Mouse (Mus musculus) liver, adult 2 months (tissue): ENCODE data around the gene Kdelr1. TPM values are rescaled to one million over a fixed set of nuclear protein-coding genes. Genes with fewer than 3 reads are reported as not detected.

ENCODE experiments used
- DNase-seq: peaks from one replicate; pipeline ENCODE4 v3.0.0-alpha.2; 2011; ENCODE audit warnings: low read depth, low spot score; ENCODE audit errors: extremely low read depth
- H3K27ac ChIP-seq: fragments of 200-500 bp; replicated peaks from 2 replicates; pipeline ENCODE4 v1.5.1; 2012; ENCODE audit warnings: low read depth, mild to moderate bottlenecking, control low read depth, inconsistent platforms, low read length; ENCODE audit not compliant: insufficient read depth
- H3K27me3 ChIP-seq: fragments of 200-500 bp; 2 replicates; pipeline ENCODE4 v1.6.1; 2012; ENCODE audit warnings: mild to moderate bottlenecking, moderate library complexity, low read length, inconsistent platforms; ENCODE audit not compliant: control insufficient read depth, insufficient read depth
- H3K36me3 ChIP-seq: fragments of 200-500 bp; 2 replicates; pipeline ENCODE4 v1.6.1; 2012; ENCODE audit warnings: low read length, inconsistent platforms; ENCODE audit not compliant: control insufficient read depth, insufficient read depth
- H3K4me1 ChIP-seq: fragments of 200-500 bp; 2 replicates; pipeline ENCODE4 v1.6.1; 2011; ENCODE audit warnings: low read length; ENCODE audit not compliant: control insufficient read depth, insufficient read depth
- H3K4me3 ChIP-seq: fragments of 200-500 bp; 2 replicates; pipeline ENCODE4 v1.5.1; 2011; ENCODE audit warnings: low read depth, mild to moderate bottlenecking, control low read depth, low read length, moderate library complexity; ENCODE audit not compliant: insufficient read depth
- H3K79me2 ChIP-seq: fragments of 200-500 bp; 2 replicates; pipeline ENCODE4 v1.6.1; 2012; ENCODE audit warnings: inconsistent platforms, mild to moderate bottlenecking, low read length, moderate library complexity; ENCODE audit not compliant: control insufficient read depth, insufficient read depth
- H3K9ac ChIP-seq: fragments of 200-500 bp; 2 replicates; pipeline ENCODE4 v1.6.1; 2012; ENCODE audit warnings: low read depth, mild to moderate bottlenecking, control low read depth, inconsistent platforms, low read length
- CTCF ChIP-seq: fragments of 200-500 bp; IDR thresholded peaks from 2 replicates; pipeline ENCODE4 v1.5.1; 2011; ENCODE audit warnings: low read depth, low read length, control low read depth
- POLR2A ChIP-seq: fragments of 200-500 bp; IDR thresholded peaks from 2 replicates; pipeline ENCODE4 v1.6.1; 2011; ENCODE audit warnings: low read length, control low read depth; ENCODE audit not compliant: insufficient read depth; ENCODE audit errors: extremely low read depth
- WGBS: fragments of 180-500 bp; shearing (Covaris S2); methylation state at CpG from one replicate; pipeline ENCODE4 v1.1.7; 2018; 5-methylcytosine and 5-hydroxymethylcytosine counted together
- polyA plus RNA-seq: library from polyadenylated mRNA; depleted of rRNA; stranded (reverse); fragments of >200 nt; gene quantifications from 2 replicates; pipeline ENCODE4 v1.2.3, GENCODE M21; 2012
- total RNA-seq: library from RNA; depleted of rRNA; stranded (reverse); fragments of >200 nt; gene quantifications from 2 replicates; pipeline ENCODE4 v1.2.3, GENCODE M21; 2014

Gene Kdelr1
- total and polyA plus RNA-seq, 2 experiments = 68.9 to 253 TPM

- Histone ChIP-seq H3K36me3 (peaks cover 5% of the 10 kb centered on the region; the same call in 1 of the 2 replicates), H3K4me3 (no peak overlapping the region), H3K4me1 (no peaks in the 10 kb centered on the region), H3K9ac (no peak overlapping the region), H3K27me3 (no peaks in the 10 kb centered on the region), H3K79me2 (no peaks in the 10 kb centered on the region), H3K27ac (no peak overlapping the region)
- no peak for TF ChIP-seq POLR2A
- no peak for TF ChIP-seq CTCF
- DNase-seq = no peak
- WGBS = 97% methylated on average over 5 of the region's 5 CpGs
These were observed 42.4 kb downstream of the Kdelr1 start for GRCm38 (mm10) chr7:45915011-45915410.

- DNase-seq = no peak
- H3K79me2 ChIP-seq = no peaks in the 10 kb centered on the region
- H3K9ac ChIP-seq = peak overlapping the region; percentile 16; the same call in 1 of the 2 replicates
- no peaks in the 10 kb centered on the region for H3K4me1 ChIP-seq
- WGBS = 72% methylated on average over 26 of the region's 26 CpGs
- peaks cover 5% of the 10 kb centered on the region; the same call in 1 of the 2 replicates for H3K36me3 ChIP-seq
- no peak overlapping the region for H3K27ac ChIP-seq
- TF ChIP-seq POLR2A = no peak
- no peak for TF ChIP-seq CTCF
- H3K4me3 ChIP-seq = peak overlapping the region; percentile 29; the same call in 1 of the 2 replicates
- no peaks in the 10 kb centered on the region for H3K27me3 ChIP-seq
These were observed 43.8 kb downstream of the Kdelr1 start for GRCm38 (mm10) chr7:45916056-45917003.

- H3K27me3 ChIP-seq = no peaks in the 10 kb centered on the region
- no peak overlapping the region for H3K4me3 ChIP-seq
- H3K4me1 ChIP-seq = no peaks in the 10 kb centered on the region
- no peaks in the 10 kb centered on the region for H3K79me2 ChIP-seq
- no peak overlapping the region for H3K27ac ChIP-seq
- 69% methylated on average over 13 of the region's 13 CpGs for WGBS
- H3K9ac ChIP-seq = no peak overlapping the region
- peaks cover 2% of the 10 kb centered on the region; the same call in 1 of the 2 replicates for H3K36me3 ChIP-seq
- TF ChIP-seq POLR2A (no peak), CTCF (no peak)
- DNase-seq = no peak
These were observed 44.6 kb downstream of the Kdelr1 start for GRCm38 (mm10) chr7:45917004-45917704.

GRCm38 (mm10) chr7:45917926-45918325, 45.4 kb downstream of the Kdelr1 start:
- no peak overlapping the region for H3K9ac ChIP-seq
- no peaks in the 10 kb centered on the region for H3K79me2 ChIP-seq
- no peak for TF ChIP-seq POLR2A
- TF ChIP-seq CTCF = no peak
- H3K27me3 ChIP-seq = no peaks in the 10 kb centered on the region
- no peaks in the 10 kb centered on the region for H3K4me1 ChIP-seq
- DNase-seq = no peak
- H3K27ac ChIP-seq = no peak overlapping the region
- 94% methylated on average over 15 of the region's 15 CpGs for WGBS
- peaks cover 2% of the 10 kb centered on the region; the same call in 1 of the 2 replicates for H3K36me3 ChIP-seq
- H3K4me3 ChIP-seq = no peak overlapping the region

GRCm38 (mm10) chr7:45919083-45919671, 46.6 kb downstream of the Kdelr1 start:
- no peak for DNase-seq
- H3K4me3 ChIP-seq = no peak overlapping the region
- 70% methylated on average over 14 of the region's 14 CpGs for WGBS
- no peak overlapping the region for H3K9ac ChIP-seq
- TF ChIP-seq POLR2A = no peak
- peak; percentile 67 for TF ChIP-seq CTCF
- no peaks in the 10 kb centered on the region for H3K27me3 ChIP-seq
- no peak overlapping the region for H3K27ac ChIP-seq
- no peaks in the 10 kb centered on the region for H3K79me2 ChIP-seq
- no peaks in the 10 kb centered on the region; the same call in 1 of the 2 replicates for H3K36me3 ChIP-seq
- no peaks in the 10 kb centered on the region for H3K4me1 ChIP-seq
